Mouse (Mus musculus): ENCODE measurements at regions not wholly inside any gene's neighbourhood (a gene's known extent, or its start where the extent isn't known, plus 50 kb on each side); places are given as distances from the start of the nearest gene placed in this dataset.

DNA sequence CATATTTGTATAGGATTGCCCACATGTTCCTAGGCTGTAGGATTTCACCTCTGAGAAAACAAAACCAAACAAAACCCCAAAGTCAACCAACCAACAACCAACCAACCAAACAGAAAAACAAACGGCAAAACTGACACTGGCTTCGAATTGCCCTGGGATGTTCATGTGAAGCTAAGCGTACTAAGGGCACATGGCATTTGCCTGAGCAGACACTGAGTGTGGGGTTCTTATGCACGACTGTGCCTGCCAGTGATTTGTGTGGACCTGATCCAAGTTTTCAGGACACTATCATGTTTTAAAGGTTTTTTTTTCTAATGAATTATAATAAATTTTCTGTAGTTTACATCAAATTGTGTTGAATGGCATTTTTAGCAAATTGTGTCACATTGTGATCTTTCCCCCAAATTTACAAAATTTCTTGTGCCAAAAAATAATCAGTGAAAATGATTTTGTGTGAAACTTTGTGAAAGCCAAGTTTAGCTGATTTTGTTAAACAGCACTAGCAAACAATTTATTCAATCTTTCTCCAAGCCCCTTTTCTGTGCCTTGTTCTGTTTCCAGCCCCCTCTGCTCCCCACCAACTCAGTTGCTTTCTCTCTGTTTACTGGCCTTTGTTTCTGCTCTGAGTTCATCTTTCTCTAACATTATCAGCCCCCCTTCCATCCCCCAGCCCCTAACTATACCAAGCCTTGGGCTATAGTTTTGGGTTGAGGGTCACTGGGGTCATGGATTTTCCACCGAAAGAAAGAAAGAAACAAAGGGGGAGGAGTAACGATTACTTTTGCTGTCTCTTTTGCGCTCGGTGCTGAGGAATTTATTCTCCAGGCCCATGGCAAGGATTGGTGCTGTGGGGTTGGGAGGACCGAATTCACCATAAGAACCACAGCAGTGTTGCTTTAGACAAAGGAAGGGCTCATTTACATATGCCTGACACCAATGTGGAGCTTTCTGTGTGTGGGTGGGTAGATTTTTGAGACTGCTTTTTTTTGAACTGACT lies 377.0 kb upstream of the Nr2f1 start:
- Histone ChIP-seq H3K36me3 (no peaks in the 10 kb centered on the region), H3K27me3 (replicated peaks) (no peaks in the 10 kb centered on the region), H3K9ac (no peak overlapping the region), H3K4me3 (no peak overlapping the region), H3K4me2 (no peak overlapping the region), H3K4me1 (no peaks in the 10 kb centered on the region), H3K9me3 (replicated peaks) (no peaks in the 10 kb centered on the region), H3K27ac (no peak overlapping the region)
- no peak for ATAC-seq
- 59% methylated on average over 9 of the region's 9 CpGs for WGBS (ENCODE audit: insufficient replicate concordance)

DNA sequence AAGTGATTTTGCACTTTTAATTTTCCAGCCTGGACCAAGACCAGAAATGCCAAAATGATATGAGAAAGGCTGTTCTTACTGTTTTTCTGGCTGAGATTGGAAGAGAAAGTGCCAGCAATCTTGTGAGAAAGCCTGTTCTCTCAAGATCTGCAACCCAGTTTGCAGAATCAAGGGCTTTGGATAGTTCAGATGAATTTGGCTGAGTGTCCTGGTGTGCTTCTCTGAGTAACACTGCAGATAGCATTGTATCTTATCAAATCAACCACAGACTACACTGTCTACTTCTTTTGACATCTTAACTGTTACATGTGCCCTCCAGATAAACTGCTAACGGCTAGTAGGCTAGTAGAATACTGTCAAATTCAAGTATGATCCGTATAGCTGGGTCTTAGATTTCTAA lies 371.5 kb upstream of the Nr2f1 start:
- ATAC-seq = no peak
- 50% methylated on average over 2 of the region's 2 CpGs for WGBS (ENCODE audit: insufficient replicate concordance)

DNA sequence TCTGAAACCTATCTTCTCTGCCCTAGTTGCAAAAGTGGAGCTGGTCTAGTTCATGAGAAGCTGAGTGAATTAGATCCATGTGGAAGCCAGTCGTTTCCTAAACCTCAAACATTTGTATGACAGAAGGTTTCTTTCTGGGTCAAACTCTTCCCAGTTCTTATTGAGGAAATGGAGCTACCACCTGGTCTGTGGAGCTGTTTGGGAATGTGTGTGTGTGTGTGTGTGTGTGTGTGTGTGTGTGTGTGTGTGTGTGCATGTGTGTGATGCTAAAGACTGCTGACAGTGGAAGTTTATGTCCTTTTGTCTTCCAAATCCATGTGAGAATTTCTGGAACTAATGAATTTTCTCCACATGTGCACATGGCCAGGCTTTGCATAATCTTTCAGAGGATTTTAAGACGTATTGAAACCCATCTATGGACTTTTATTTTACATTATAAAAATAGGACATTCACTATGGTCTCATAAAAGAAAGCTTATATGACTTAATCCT lies 324.9 kb upstream of the Nr2f1 start:
- Histone ChIP-seq H3K4me3 (no peak overlapping the region), H3K36me3 (no peaks in the 10 kb centered on the region), H3K9me3 (replicated peaks) (no peaks in the 10 kb centered on the region), H3K4me2 (no peak overlapping the region), H3K27me3 (replicated peaks) (no peaks in the 10 kb centered on the region), H3K9ac (no peak overlapping the region), H3K27ac (no peak overlapping the region), H3K4me1 (no peaks in the 10 kb centered on the region)
- 38% methylated on average over 2 of the region's 2 CpGs for WGBS (ENCODE audit: insufficient replicate concordance)
- no peak for ATAC-seq

More for the DNA sequence above, 371.5 kb upstream of the Nr2f1 start:
- H3K9ac ChIP-seq = no peak overlapping the region
- H3K36me3 ChIP-seq = no peaks in the 10 kb centered on the region
- H3K27ac ChIP-seq = no peak overlapping the region
- no peak overlapping the region for H3K4me3 ChIP-seq
- H3K9me3 ChIP-seq (replicated peaks) = no peaks in the 10 kb centered on the region
- H3K4me1 ChIP-seq = no peaks in the 10 kb centered on the region
- H3K4me2 ChIP-seq = no peak overlapping the region
- H3K27me3 ChIP-seq (replicated peaks) = no peaks in the 10 kb centered on the region

DNA sequence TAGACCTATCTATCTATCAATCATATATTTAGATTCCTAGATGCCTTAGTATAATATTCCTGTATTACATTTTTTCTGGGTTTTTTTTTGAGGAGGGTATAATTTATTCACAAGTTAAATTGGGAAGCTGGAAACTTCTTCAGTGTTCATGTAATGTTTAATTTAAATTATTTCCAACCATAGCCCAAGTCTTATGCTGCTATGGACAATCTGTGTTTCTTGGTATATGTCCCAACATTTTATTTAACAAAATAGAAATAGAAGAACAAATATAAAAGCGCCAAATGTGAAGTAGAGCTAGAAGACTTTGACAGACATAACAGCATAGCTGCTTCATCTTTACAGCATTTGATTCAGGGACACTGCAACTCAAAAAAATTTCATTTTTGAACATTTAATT lies 321.2 kb upstream of the Nr2f1 start:
- no peaks in the 10 kb centered on the region for H3K9me3 ChIP-seq (replicated peaks)
- WGBS (ENCODE audit: insufficient replicate concordance) = 70% methylated on average over 1 of the region's 1 CpGs
- no peaks in the 10 kb centered on the region for H3K4me1 ChIP-seq
- H3K9ac ChIP-seq = no peak overlapping the region
- ATAC-seq = no peak
- no peak overlapping the region for H3K4me2 ChIP-seq
- H3K27ac ChIP-seq = no peak overlapping the region
- no peaks in the 10 kb centered on the region for H3K27me3 ChIP-seq (replicated peaks)
- H3K36me3 ChIP-seq = no peaks in the 10 kb centered on the region
- H3K4me3 ChIP-seq = no peak overlapping the region

DNA sequence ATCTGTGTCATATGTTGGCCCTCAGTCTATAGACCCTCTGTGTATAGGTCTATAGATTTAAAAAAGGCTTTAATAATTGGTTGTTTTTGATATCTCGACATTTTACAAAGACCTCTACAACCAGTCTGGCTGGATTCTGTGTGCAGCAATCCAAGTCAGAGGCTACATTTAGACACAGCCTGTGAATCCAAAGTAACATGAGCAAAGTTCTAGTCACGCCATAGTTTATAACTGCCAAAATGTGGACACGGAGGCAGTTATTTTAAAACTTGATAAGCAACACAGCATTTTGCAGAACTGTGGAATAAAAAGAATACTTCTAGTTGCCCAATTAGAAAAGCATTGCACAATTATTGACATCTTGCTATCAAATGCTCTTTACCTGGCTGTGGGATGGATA lies 320.6 kb upstream of the Nr2f1 start:
- WGBS (ENCODE audit: insufficient replicate concordance) = 63% methylated on average over 3 of the region's 3 CpGs
- Histone ChIP-seq H3K9me3 (replicated peaks) (no peaks in the 10 kb centered on the region), H3K27ac (no peak overlapping the region), H3K9ac (no peak overlapping the region), H3K4me2 (no peak overlapping the region), H3K36me3 (no peaks in the 10 kb centered on the region), H3K27me3 (replicated peaks) (no peaks in the 10 kb centered on the region), H3K4me1 (no peaks in the 10 kb centered on the region), H3K4me3 (no peak overlapping the region)
- no peak for ATAC-seq

DNA sequence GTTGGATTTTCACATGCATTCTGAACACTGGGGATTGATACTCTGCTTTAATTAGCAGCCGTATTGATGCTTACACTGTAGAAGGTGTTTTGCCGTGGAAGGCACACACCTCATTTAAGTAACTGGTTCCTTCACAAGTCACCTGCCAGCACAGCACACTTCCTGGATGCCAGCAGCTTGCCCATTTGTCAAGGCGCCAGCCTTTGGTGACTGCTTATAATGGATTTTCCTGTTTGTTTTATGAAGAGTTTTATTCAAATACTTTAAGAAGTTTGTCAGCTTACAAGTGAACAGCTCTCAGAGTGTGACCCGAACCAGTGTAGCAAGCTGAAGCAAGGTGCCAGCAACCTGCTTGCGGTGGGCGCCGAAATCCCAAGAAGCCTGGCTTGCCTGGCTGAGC lies 301.0 kb upstream of the Nr2f1 start:
- no peaks in the 10 kb centered on the region for H3K4me1 ChIP-seq
- H3K27me3 ChIP-seq (replicated peaks) = no peaks in the 10 kb centered on the region
- no peak overlapping the region for H3K27ac ChIP-seq
- WGBS (ENCODE audit: insufficient replicate concordance) = 75% methylated on average over 7 of the region's 7 CpGs
- H3K36me3 ChIP-seq = no peaks in the 10 kb centered on the region
- H3K4me3 ChIP-seq = no peak overlapping the region
- no peaks in the 10 kb centered on the region for H3K9me3 ChIP-seq (replicated peaks)
- H3K9ac ChIP-seq = no peak overlapping the region
- no peak for ATAC-seq
- no peak overlapping the region for H3K4me2 ChIP-seq

DNA sequence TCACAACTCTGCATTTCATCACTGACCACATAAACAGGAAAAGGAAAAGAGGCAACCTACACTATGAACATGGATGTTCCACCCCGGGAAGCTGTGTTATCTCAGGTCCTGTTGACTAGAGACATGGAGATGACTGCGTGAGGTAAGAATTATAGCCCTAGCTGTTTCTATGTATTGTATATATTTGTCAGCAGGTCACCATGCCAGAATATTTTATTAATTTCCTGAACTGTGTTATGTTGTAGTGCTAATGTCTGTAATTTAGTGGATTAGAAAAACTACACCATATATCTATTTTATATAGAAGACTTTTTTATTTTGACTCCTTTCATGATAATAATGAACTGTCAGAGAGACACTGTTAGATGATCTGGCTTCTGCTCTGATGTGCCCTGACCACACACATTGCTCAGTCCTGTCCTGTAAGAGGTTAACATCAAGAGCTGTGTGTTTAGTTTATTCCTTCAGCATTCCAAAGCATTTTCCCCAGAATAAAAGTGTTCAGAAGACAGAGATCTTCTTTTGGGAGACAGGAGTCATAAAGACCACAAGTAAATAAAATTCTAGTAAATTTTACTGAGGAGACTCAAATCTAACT lies 284.3 kb upstream of the Nr2f1 start:
- 53% methylated on average over 2 of the region's 2 CpGs for WGBS (ENCODE audit: insufficient replicate concordance)
- ATAC-seq = no peak
- Histone ChIP-seq H3K4me2 (no peak overlapping the region), H3K9me3 (replicated peaks) (no peaks in the 10 kb centered on the region), H3K4me1 (no peaks in the 10 kb centered on the region), H3K4me3 (no peak overlapping the region), H3K9ac (no peak overlapping the region), H3K27ac (no peak overlapping the region), H3K27me3 (replicated peaks) (no peaks in the 10 kb centered on the region), H3K36me3 (no peaks in the 10 kb centered on the region)

DNA sequence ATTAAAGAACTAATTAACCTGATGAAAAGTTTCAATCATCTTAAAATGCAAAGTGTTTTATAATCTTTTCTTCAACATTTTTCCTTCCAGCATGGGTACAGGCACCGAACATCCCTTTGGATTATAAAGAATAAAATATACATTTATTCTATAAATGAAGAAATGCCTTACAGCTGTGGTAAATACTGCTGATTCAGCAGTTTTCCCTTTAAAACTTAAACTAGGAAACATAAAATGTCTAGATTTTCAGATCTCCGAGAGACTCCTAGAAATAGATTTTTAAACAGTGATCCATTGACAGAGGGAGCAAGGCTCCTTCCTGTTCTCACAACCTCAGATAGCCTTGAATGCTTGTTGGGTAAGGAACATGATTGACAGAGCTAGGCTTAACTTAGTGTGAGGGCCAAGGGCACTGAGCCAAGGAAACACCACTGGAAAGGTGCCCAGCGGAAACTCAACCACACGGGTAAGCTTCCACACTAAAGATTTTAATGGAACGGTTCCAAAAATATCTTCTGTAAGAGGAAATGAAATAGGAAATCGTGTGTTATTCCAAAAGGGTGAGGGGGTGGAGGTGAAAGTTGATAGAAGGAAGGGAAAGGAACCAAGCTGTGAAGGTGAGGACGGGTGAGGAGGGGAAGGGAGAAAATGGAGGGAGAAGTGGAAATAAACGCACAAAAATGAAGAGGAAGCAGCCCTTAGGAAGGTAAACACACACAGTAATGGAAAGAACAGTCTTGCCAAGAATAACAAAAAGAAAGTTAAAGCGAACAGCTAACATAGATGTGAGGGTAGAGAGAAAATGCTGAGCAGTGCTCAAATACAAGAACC lies 283.6 kb upstream of the Nr2f1 start:
- no peak for ATAC-seq
- H3K4me2 ChIP-seq = no peak overlapping the region
- no peaks in the 10 kb centered on the region for H3K4me1 ChIP-seq
- 46% methylated on average over 9 of the region's 9 CpGs for WGBS (ENCODE audit: insufficient replicate concordance)
- no peak overlapping the region for H3K9ac ChIP-seq
- no peaks in the 10 kb centered on the region for H3K36me3 ChIP-seq
- no peak overlapping the region for H3K4me3 ChIP-seq
- no peaks in the 10 kb centered on the region for H3K9me3 ChIP-seq (replicated peaks)
- no peaks in the 10 kb centered on the region for H3K27me3 ChIP-seq (replicated peaks)
- H3K27ac ChIP-seq = 0 out of 2 replicates have a peak overlapping the region, but pooled peaks have one; percentile 17

DNA sequence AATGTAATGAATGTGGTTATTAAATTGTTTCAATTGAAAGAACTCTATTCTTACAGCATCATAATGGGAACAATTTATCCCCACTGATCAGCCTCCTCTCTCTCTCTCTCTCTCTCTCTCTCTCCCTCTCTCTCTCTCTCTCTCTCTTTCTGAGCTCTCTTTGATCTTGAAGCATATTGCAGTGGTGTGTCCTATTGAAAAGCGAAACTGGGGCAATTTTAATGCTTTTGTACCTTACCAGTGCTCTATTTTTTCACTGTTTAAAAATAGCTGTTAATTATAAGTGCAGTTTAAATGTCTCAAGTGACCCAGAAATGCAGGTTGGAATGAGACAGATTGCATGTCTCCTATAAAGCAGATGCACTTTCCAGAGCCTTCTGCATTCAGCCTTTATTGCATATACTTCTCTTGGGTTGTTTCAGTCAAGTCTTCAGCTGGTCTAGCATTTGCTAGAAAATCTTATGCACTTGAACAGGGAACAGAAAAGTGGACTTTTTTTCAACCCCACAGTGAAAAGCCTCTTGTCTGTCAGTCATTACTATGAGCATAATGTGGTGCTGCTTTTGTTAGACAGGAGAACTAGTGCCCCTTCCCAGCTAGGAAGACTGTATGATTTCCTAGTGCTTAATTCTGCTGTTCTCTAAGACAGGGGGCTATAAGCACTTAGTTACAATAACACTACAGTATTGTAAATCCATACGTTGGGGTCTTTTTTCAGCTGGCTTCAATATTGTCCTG lies 251.9 kb upstream of the Nr2f1 start:
- Histone ChIP-seq H3K4me2 (no peak overlapping the region), H3K4me1 (no peaks in the 10 kb centered on the region), H3K36me3 (no peaks in the 10 kb centered on the region), H3K9ac (no peak overlapping the region), H3K27ac (no peak overlapping the region), H3K27me3 (replicated peaks) (no peaks in the 10 kb centered on the region), H3K9me3 (replicated peaks) (no peaks in the 10 kb centered on the region), H3K4me3 (no peak overlapping the region)
- WGBS (ENCODE audit: insufficient replicate concordance) = 35% methylated on average over 2 of the region's 2 CpGs
- no peak for ATAC-seq

DNA sequence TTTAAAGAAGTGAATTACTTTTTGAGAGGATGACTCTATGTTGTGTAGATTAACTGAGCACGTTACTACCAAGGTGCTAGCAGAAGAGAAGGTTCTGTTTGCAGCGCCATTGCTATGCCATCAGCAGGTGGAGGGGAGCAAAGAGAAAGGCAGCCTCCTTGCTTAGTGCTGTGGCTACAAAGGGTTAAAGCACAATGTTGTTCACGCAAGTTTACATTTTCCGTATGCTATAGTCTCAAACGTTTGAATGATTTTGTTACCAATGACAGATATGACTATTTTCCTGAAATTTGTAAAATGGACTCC lies 247.1 kb upstream of the Nr2f1 start:
- no peak overlapping the region for H3K4me2 ChIP-seq
- no peaks in the 10 kb centered on the region for H3K36me3 ChIP-seq
- no peak overlapping the region for H3K9ac ChIP-seq
- H3K27ac ChIP-seq = no peak overlapping the region
- 72% methylated on average over 5 of the region's 5 CpGs for WGBS (ENCODE audit: insufficient replicate concordance)
- H3K4me1 ChIP-seq = no peaks in the 10 kb centered on the region
- H3K27me3 ChIP-seq (replicated peaks) = no peaks in the 10 kb centered on the region
- H3K4me3 ChIP-seq = no peak overlapping the region
- no peak for ATAC-seq
- no peaks in the 10 kb centered on the region for H3K9me3 ChIP-seq (replicated peaks)

DNA sequence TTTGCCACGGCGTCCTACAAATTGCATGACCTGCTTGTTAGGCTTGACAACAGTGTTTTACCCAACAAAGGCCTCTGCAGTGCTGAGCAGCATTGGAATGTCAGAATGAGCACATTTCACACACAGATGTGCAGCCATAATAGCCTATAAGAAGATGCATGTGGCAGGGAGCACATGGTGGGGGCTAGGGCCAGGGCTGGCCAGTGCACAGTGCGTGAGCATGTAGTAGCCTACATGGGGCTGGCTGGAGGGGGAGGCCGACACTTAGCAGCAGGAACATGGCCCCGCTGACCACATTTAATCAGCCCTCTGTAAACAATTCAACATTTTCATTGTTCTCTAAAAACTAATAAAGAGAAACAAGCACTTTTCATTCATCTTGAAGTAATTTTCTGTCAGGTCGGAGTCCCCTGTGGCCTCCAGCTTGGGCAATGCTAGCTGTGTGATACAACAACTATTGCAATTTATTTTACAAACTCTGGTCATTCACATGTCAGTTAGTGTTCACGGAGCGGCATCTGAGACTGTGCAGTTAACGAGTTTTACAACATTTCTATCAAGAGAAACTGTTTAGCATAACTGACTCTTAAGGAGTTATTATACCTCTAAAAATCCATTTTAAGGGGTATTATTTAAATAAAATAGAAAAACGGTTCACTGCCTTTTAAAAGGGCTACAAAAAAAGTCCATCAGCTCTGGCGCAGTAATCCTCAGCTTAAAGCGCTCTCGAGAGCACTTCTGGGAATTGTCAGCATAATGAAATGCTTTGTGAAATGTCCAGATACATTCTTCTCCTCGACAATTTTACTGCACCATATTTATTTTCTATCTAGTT lies 246.6 kb upstream of the Nr2f1 start:
- H3K4me2 ChIP-seq = no peak overlapping the region
- H3K9me3 ChIP-seq (replicated peaks) = no peaks in the 10 kb centered on the region
- H3K4me3 ChIP-seq = no peak overlapping the region
- no peak overlapping the region for H3K27ac ChIP-seq
- H3K4me1 ChIP-seq = no peaks in the 10 kb centered on the region
- no peak for ATAC-seq
- no peaks in the 10 kb centered on the region for H3K27me3 ChIP-seq (replicated peaks)
- 68% methylated on average over 14 of the region's 14 CpGs for WGBS (ENCODE audit: insufficient replicate concordance)
- no peak overlapping the region for H3K9ac ChIP-seq
- H3K36me3 ChIP-seq = no peaks in the 10 kb centered on the region

Measured in liver, embryonic 12.5 days (tissue).